Mouse (Mus musculus) embryonic fibroblast, embryonic 13.5 days (primary cell): ENCODE data around the gene Ntng1.

Experiments used
- CTCF ChIP-seq: IDR thresholded peaks from 2 replicates; pipeline ENCODE4 v1.5.1; 2011; ENCODE audit warnings: mild to moderate bottlenecking, control low read depth, low read length, moderate library complexity, borderline replicate concordance; ENCODE audit not compliant: insufficient read depth
- POLR2A ChIP-seq: IDR thresholded peaks from 2 replicates; pipeline ENCODE4 v1.6.1; 2011; ENCODE audit warnings: low read depth, mild to moderate bottlenecking, control low read depth, low read length, moderate library complexity

GRCm38 (mm10) chr3:109766939-109767338 is 376.9 kb downstream of the Ntng1 start:
- TF ChIP-seq CTCF, result no peak
- TF ChIP-seq POLR2A, result no peak
